Mouse (Mus musculus) gonadal fat pad, adult 2 months (tissue): ENCODE results near the gene Tox3. TPM values are rescaled to one million over a fixed set of nuclear protein-coding genes. Genes with fewer than 3 reads are reported as not detected.

Experiments
- DNase-seq: peaks from one replicate; pipeline ENCODE4 v3.0.0-alpha.2; 2012; ENCODE audit warnings: low read depth
- polyA plus RNA-seq: library from polyadenylated mRNA; depleted of rRNA; stranded (reverse); fragments of >200 nt; gene quantifications from 2 replicates; pipeline ENCODE4 v1.2.3, GENCODE M21; 2012

Tox3 gene
- polyA plus RNA-seq, 1 experiment = 39.3 TPM

GRCm38 (mm10) chr8:90241461-90241860 lies 106.7 kb downstream of the Tox3 start:
- DNase-seq = no peak

GRCm38 (mm10) chr8:90232501-90232900 lies 115.6 kb downstream of the Tox3 start:
- DNase-seq = no peak

- DNase-seq = no peak
These were observed 124.0 kb downstream of the Tox3 start for GRCm38 (mm10) chr8:90224172-90224571.

GRCm38 (mm10) chr8:90209105-90210037 lies 138.8 kb downstream of the Tox3 start:
- DNase-seq = no peak
